Mouse (Mus musculus) olfactory bulb, adult 2 months (tissue): Measurements from ENCODE around the gene Neu3. TPM values are rescaled to one million over a fixed set of nuclear protein-coding genes. Genes with fewer than 3 reads are reported as not detected.
"Not testable (repeated sequence)": the region's sequence is repeated elsewhere in the genome, so short reads cannot be mapped to it uniquely, and the experiment has no call there.

ENCODE experiments used
- H3K27ac ChIP-seq: fragments of 200-500 bp; 2 replicates; pipeline ENCODE4 v1.5.1; 2012; ENCODE audit warnings: low read depth, low read length; ENCODE audit not compliant: insufficient read depth
- H3K4me1 ChIP-seq: fragments of 200-500 bp; 2 replicates; pipeline ENCODE4 v1.6.1; 2012; ENCODE audit warnings: low read length; ENCODE audit not compliant: control insufficient read depth, insufficient read depth
- H3K4me3 ChIP-seq: fragments of 200-500 bp; 2 replicates; pipeline ENCODE4 v1.5.1; 2012; ENCODE audit warnings: mild to moderate bottlenecking, low read depth, low read length, moderate library complexity; ENCODE audit not compliant: insufficient read depth
- CTCF ChIP-seq: fragments of 200-500 bp; IDR thresholded peaks from 2 replicates; pipeline ENCODE4 v1.5.1; 2012; ENCODE audit warnings: low read depth, mild to moderate bottlenecking, low read length, moderate library complexity; ENCODE audit not compliant: insufficient read depth
- POLR2A ChIP-seq: fragments of 200-500 bp; IDR thresholded peaks from 2 replicates; pipeline ENCODE4 v1.6.1; 2012; ENCODE audit warnings: mild to moderate bottlenecking, low read depth, low read length, moderate library complexity; ENCODE audit not compliant: insufficient read depth
- WGBS: fragments of 180-500 bp; shearing (Covaris S2); methylation state at CpG from one replicate; pipeline ENCODE4 v1.1.7; 2018; 5-methylcytosine and 5-hydroxymethylcytosine counted together
- polyA plus RNA-seq: library from polyadenylated mRNA; stranded (reverse); fragments of >200 nt; gene quantifications from 2 replicates; pipeline ENCODE4 v1.2.4, GENCODE M21; 2012; ENCODE audit warnings: low replicate concordance; ENCODE audit not compliant: missing spikeins, insufficient read depth, insufficient read length

Gene Neu3
- polyA plus RNA-seq, 1 experiment, result not detected

GRCm38 (mm10) chr7:99824649-99825483 lies 3.4 kb downstream of the Neu3 start:
- Histone ChIP-seq H3K4me3 (no peak overlapping the region), H3K4me1 (peaks cover 5% of the 10 kb centered on the region; the same call in 1 of the 2 replicates), H3K27ac (no peak overlapping the region)
- 93% methylated on average over 16 of the region's 16 CpGs for WGBS
- TF ChIP-seq CTCF (no peak), POLR2A (no peak)

GRCm38 (mm10) chr7:99823045-99823663 lies 5.1 kb downstream of the Neu3 start:
- Histone ChIP-seq H3K4me1 (peaks cover 5% of the 10 kb centered on the region; the same call in 1 of the 2 replicates), H3K4me3 (no peak overlapping the region), H3K27ac (no peak overlapping the region)
- WGBS, result 86% methylated on average over 10 of the region's 10 CpGs
- TF ChIP-seq POLR2A, result no peak
- no peak for TF ChIP-seq CTCF

GRCm38 (mm10) chr7:99822426-99822825 lies 5.8 kb downstream of the Neu3 start:
- no peak overlapping the region for H3K27ac ChIP-seq
- peaks cover 5% of the 10 kb centered on the region; the same call in 1 of the 2 replicates for H3K4me1 ChIP-seq
- no peak for TF ChIP-seq CTCF
- 94% methylated on average over 5 of the region's 5 CpGs for WGBS
- H3K4me3 ChIP-seq, result no peak overlapping the region

GRCm38 (mm10) chr7:99821953-99822352 lies 6.3 kb downstream of the Neu3 start:
- Histone ChIP-seq H3K4me3 (no peak overlapping the region), H3K27ac (no peak overlapping the region), H3K4me1 (peaks cover 5% of the 10 kb centered on the region; the same call in 1 of the 2 replicates)
- TF ChIP-seq POLR2A (no peak), CTCF (no peak)
- WGBS, result 95% methylated on average over 2 of the region's 2 CpGs

GRCm38 (mm10) chr7:99818181-99818725 lies 10.0 kb downstream of the Neu3 start:
- H3K27ac ChIP-seq, H3K4me1 ChIP-seq, H3K4me3 ChIP-seq: not testable (repeated sequence)
- WGBS, result 43% methylated on average over 9 of the region's 9 CpGs

GRCm38 (mm10) chr7:99813394-99813793 lies 14.8 kb downstream of the Neu3 start:
- Histone ChIP-seq H3K4me1 (no peaks in the 10 kb centered on the region), H3K27ac (no peak overlapping the region), H3K4me3 (no peak overlapping the region)
- 91% methylated on average over 11 of the region's 11 CpGs for WGBS
- no peak for TF ChIP-seq CTCF
- TF ChIP-seq POLR2A, result no peak

GRCm38 (mm10) chr7:99811661-99812060 lies 16.6 kb downstream of the Neu3 start:
- Histone ChIP-seq H3K4me1 (no peaks in the 10 kb centered on the region), H3K4me3 (no peak overlapping the region), H3K27ac (no peak overlapping the region)
- TF ChIP-seq CTCF (no peak), POLR2A (no peak)
- 92% methylated on average over 4 of the region's 4 CpGs for WGBS

- TF ChIP-seq POLR2A, result no peak
- no peak for TF ChIP-seq CTCF
- no peak overlapping the region for H3K4me3 ChIP-seq
Measured at GRCm38 (mm10) chr7:99810814-99811213, 17.4 kb downstream of the Neu3 start.

GRCm38 (mm10) chr7:99807043-99807442 lies 21.2 kb downstream of the Neu3 start:
- WGBS, result 92% methylated on average over 7 of the region's 7 CpGs
- H3K4me1 ChIP-seq, H3K4me3 ChIP-seq, H3K27ac ChIP-seq: not testable (repeated sequence)

More at GRCm38 (mm10) chr7:99810814-99811213, 17.4 kb downstream of the Neu3 start:
- 96% methylated on average over 2 of the region's 2 CpGs for WGBS
- H3K4me1 ChIP-seq, result no peaks in the 10 kb centered on the region
- no peak overlapping the region for H3K27ac ChIP-seq
